Mouse (Mus musculus) spleen, embryonic (tissue): ENCODE data around the gene Usp49.

Experiments
- CTCF ChIA-PET: fragments of 350-600 bp; sonication (Branson Sonifier 250); formaldehyde crosslinking; loops from one replicate; lab custom pipeline; 2022; lab: Charles Lee

The Usp49 gene

GRCm38 (mm10) chr17:47721183-47721582 is 90.7 kb downstream of the Usp49 start:
- CTCF ChIA-PET = no interaction called here

- CTCF ChIA-PET = no interaction called here
These were observed 96.1 kb downstream of the Usp49 start, which contains the start of gene Pgc for GRCm38 (mm10) chr17:47726566-47726965. Pgc (plus strand) TSS chr17:47726842.

- CTCF ChIA-PET = interaction anchor here (0.5 kb wide), 1 partner anchor 33 kb away, joined by 3 read pairs; no protein-coding TSS in a partner anchor
These were observed 100.4 kb downstream of the Usp49 start for GRCm38 (mm10) chr17:47730633-47731575.

GRCm38 (mm10) chr17:47735553-47736100 is 105.1 kb downstream of the Usp49 start:
- CTCF ChIA-PET = interaction anchor here (0.7 kb wide), 1 partner anchor 49 kb away, joined by 4 read pairs; no protein-coding TSS in a partner anchor
